Mouse (Mus musculus): ENCODE measurements around the gene Mettl7a3. TPM values are rescaled to one million over a fixed set of nuclear protein-coding genes. Genes with fewer than 3 reads are reported as not detected.
"Not testable (repeated sequence)": the region's sequence is repeated elsewhere in the genome, so short reads cannot be mapped to it uniquely, and the experiment has no call there.

Gene Mettl7a3
- polyA plus RNA-seq, 1 experiment from 2014 or later = not detected

DNA sequence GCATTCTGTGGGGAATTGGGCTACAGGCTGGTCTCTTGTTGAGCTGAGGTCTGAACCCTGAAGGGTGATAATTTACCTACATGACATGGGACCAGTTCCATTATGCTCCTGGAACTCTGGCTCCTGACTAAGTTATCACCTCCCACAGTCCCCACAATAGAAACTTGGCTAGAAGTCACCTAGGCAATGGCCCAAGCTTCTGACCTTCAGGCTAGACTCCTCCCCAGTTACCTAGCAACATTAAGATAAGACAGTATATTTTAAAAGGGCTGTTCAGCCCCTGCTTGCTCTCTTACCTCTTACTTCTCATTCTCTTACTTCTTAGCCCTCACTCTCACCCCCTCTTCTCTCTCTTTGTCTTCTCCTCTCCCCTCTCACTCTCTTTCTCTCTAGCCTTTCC, 10.8 kb downstream of the Mettl7a3 start:
- Histone ChIP-seq H3K9me3 (ENCODE audit: control insufficient read depth, low read length) (no peaks in the 10 kb centered on the region), H3K36me3 (ENCODE audit: control insufficient read depth, insufficient read depth, low read length) (no peaks in the 10 kb centered on the region), H3K9ac (ENCODE audit: low read depth, low read length) (no peak overlapping the region), H3K4me1 (ENCODE audit: control insufficient read depth, insufficient read depth, low read length) (no peaks in the 10 kb centered on the region), H3K4me3 (ENCODE audit: low read length) (no peak overlapping the region), H3K27me3 (ENCODE audit: control insufficient read depth, insufficient read depth, low read length) (no peaks in the 10 kb centered on the region), H3K27ac (ENCODE audit: low read depth, low read length) (no peak overlapping the region), H3K4me2 (replicated peaks; ENCODE audit: low read depth, low read length) (no peak overlapping the region)
- ATAC-seq (ENCODE audit: low FRiP score, low TSS enrichment) = no peak

GRCm38 (mm10) chr15:100346761-100347160, 12.0 kb downstream of the Mettl7a3 start:
- ATAC-seq (ENCODE audit: low FRiP score, low TSS enrichment) = no peak
- Histone ChIP-seq H3K4me2 (replicated peaks; ENCODE audit: low read depth, low read length) (no peak overlapping the region), H3K9ac (ENCODE audit: low read depth, low read length) (no peak overlapping the region), H3K27me3 (ENCODE audit: control insufficient read depth, insufficient read depth, low read length) (no peaks in the 10 kb centered on the region), H3K4me1 (ENCODE audit: control insufficient read depth, insufficient read depth, low read length) (no peaks in the 10 kb centered on the region), H3K4me3 (ENCODE audit: low read length) (no peak overlapping the region), H3K36me3 (ENCODE audit: control insufficient read depth, insufficient read depth, low read length) (no peaks in the 10 kb centered on the region), H3K9me3 (ENCODE audit: control insufficient read depth, low read length) (no peaks in the 10 kb centered on the region), H3K27ac (ENCODE audit: low read depth, low read length) (no peak overlapping the region; the same call in 1 of the 2 replicates)
- 80% methylated on average over 14 of the region's 14 CpGs for WGBS

DNA sequence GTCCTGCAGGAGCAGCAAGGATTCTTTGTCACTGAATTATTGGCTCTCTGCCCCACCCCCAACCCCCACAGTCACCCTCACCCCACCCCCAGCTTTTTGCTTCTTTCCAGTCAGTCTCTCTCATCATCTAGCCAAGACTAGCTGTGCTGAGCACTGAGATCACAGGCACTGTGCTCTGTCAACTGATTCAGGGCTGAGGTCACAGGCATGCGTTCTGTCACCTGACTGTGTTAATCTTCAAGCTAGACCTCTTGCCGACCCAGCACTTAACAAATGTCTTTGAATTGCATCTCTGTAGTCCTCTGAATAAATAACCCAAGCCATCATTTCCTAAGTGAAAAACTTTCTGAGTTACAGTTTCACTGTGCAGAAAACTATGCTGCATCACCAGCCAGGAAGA, 14.8 kb downstream of the Mettl7a3 start:
- no peaks in the 10 kb centered on the region for H3K4me1 ChIP-seq (ENCODE audit: control insufficient read depth, insufficient read depth, low read length)
- peak; percentile 60; the same call in 1 of the 2 replicates for ATAC-seq (ENCODE audit: low FRiP score, low TSS enrichment)
- H3K9me3 ChIP-seq (ENCODE audit: control insufficient read depth, low read length) = no peaks in the 10 kb centered on the region
- no peak overlapping the region; the same call in 1 of the 2 replicates for H3K27ac ChIP-seq (ENCODE audit: low read depth, low read length)
- no peak overlapping the region for H3K9ac ChIP-seq (ENCODE audit: low read depth, low read length)
- H3K4me2 ChIP-seq (replicated peaks; ENCODE audit: low read depth, low read length) = no peak overlapping the region
- H3K36me3 ChIP-seq (ENCODE audit: control insufficient read depth, insufficient read depth, low read length) = no peaks in the 10 kb centered on the region
- WGBS = 18% methylated on average over 2 of the region's 2 CpGs
- no peaks in the 10 kb centered on the region for H3K27me3 ChIP-seq (ENCODE audit: control insufficient read depth, insufficient read depth, low read length)
- no peak overlapping the region for H3K4me3 ChIP-seq (ENCODE audit: low read length)

DNA sequence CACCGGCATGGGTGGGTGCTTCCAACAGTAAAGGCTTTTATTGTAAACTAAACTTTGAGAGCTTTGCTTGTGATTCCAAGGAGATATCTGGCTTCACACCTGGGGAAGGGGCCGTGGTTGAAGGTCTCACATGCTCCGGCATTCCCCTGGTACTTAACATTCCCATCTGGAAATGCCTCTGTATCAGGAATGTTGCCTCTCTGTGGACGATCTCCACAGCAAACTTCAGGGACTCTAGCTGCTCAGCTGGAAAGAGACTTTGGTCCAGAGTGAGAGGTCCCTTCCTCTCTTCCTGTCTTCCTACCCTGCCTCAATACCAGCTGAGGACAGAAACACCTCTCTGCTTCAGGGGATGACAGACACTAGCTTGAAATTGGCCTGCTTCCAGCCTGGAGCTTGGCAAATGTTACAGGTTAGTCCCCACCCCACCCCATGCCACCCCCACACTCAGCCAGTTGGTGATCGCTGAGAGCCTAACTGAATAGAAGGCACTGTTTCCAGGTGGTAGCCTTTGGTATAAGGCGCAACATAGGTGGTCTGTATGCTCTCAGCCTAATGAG, 16.9 kb downstream of the Mettl7a3 start:
- no peaks in the 10 kb centered on the region for H3K9me3 ChIP-seq (ENCODE audit: control insufficient read depth, low read length)
- no peak overlapping the region for H3K27ac ChIP-seq (ENCODE audit: low read depth, low read length)
- no peak overlapping the region for H3K4me2 ChIP-seq (replicated peaks; ENCODE audit: low read depth, low read length)
- no peak overlapping the region for H3K9ac ChIP-seq (ENCODE audit: low read depth, low read length)
- WGBS = 83% methylated on average over 6 of the region's 6 CpGs
- no peak for ATAC-seq (ENCODE audit: low FRiP score, low TSS enrichment)
- H3K36me3 ChIP-seq (ENCODE audit: control insufficient read depth, insufficient read depth, low read length) = no peaks in the 10 kb centered on the region
- no peak overlapping the region for H3K4me3 ChIP-seq (ENCODE audit: low read length)
- H3K27me3 ChIP-seq (ENCODE audit: control insufficient read depth, insufficient read depth, low read length) = no peaks in the 10 kb centered on the region
- no peaks in the 10 kb centered on the region for H3K4me1 ChIP-seq (ENCODE audit: control insufficient read depth, insufficient read depth, low read length)

GRCm38 (mm10) chr15:100352711-100353250, 18.1 kb downstream of the Mettl7a3 start, which contains the start of the genes Methig1 and Mettl7a2:
TSS of gene Methig1 (plus strand) at chr15:100353149.
TSS of gene Mettl7a2 (plus strand) at chr15:100353200.
- no peak for ATAC-seq (ENCODE audit: low FRiP score, low TSS enrichment)
- Histone ChIP-seq H3K9ac (ENCODE audit: low read depth, low read length) (no peak within 1 kb of the TSS), H3K36me3 (ENCODE audit: control insufficient read depth, insufficient read depth, low read length) (no peaks in the 10 kb centered on the region), H3K27me3 (ENCODE audit: control insufficient read depth, insufficient read depth, low read length) (no peaks in the 10 kb centered on the region), H3K4me1 (ENCODE audit: control insufficient read depth, insufficient read depth, low read length) (no peaks in the 10 kb centered on the region), H3K27ac (ENCODE audit: low read depth, low read length) (no peak within 1 kb of the TSS), H3K4me3 (ENCODE audit: low read length) (no peak within 1 kb of the TSS), H3K4me2 (replicated peaks; ENCODE audit: low read depth, low read length) (no peak within 1 kb of the TSS), H3K9me3 (ENCODE audit: control insufficient read depth, low read length) (no peaks in the 10 kb centered on the region)
- 86% methylated on average over 10 of the region's 10 CpGs for WGBS

- 91% methylated on average over 8 of the region's 22 CpGs for WGBS
- not testable (repeated sequence) for H3K4me3 ChIP-seq (ENCODE audit: low read length)
Measured at GRCm38 (mm10) chr15:100353399-100353798, 18.7 kb downstream of the Mettl7a3 start.

GRCm38 (mm10) chr15:100355876-100356275, 21.1 kb downstream of the Mettl7a3 start:
- ATAC-seq (ENCODE audit: low FRiP score, low TSS enrichment) = no peak
- Histone ChIP-seq H3K9me3 (ENCODE audit: control insufficient read depth, low read length) (no peaks in the 10 kb centered on the region), H3K36me3 (ENCODE audit: control insufficient read depth, insufficient read depth, low read length) (no peaks in the 10 kb centered on the region), H3K9ac (ENCODE audit: low read depth, low read length) (no peak overlapping the region), H3K4me2 (replicated peaks; ENCODE audit: low read depth, low read length) (no peak overlapping the region), H3K27ac (ENCODE audit: low read depth, low read length) (no peak overlapping the region), H3K4me1 (ENCODE audit: control insufficient read depth, insufficient read depth, low read length) (no peaks in the 10 kb centered on the region), H3K4me3 (ENCODE audit: low read length) (no peak overlapping the region), H3K27me3 (ENCODE audit: control insufficient read depth, insufficient read depth, low read length) (no peaks in the 10 kb centered on the region)
- 55% methylated on average over 5 of the region's 5 CpGs for WGBS

More at GRCm38 (mm10) chr15:100353399-100353798, 18.7 kb downstream of the Mettl7a3 start:
- H3K9me3 ChIP-seq (ENCODE audit: control insufficient read depth, low read length); H3K36me3 ChIP-seq (ENCODE audit: control insufficient read depth, insufficient read depth, low read length); H3K27me3 ChIP-seq (ENCODE audit: control insufficient read depth, insufficient read depth, low read length); H3K4me1 ChIP-seq (ENCODE audit: control insufficient read depth, insufficient read depth, low read length); H3K27ac ChIP-seq (ENCODE audit: low read depth, low read length); H3K4me2 ChIP-seq (replicated peaks; ENCODE audit: low read depth, low read length); ATAC-seq (ENCODE audit: low FRiP score, low TSS enrichment); H3K9ac ChIP-seq (ENCODE audit: low read depth, low read length): not testable (repeated sequence)

GRCm38 (mm10) chr15:100364242-100364641, 29.5 kb downstream of the Mettl7a3 start, which contains the start of gene Higd1c:
TSS of gene Higd1c (plus strand) at chr15:100364542.
- no peak within 1 kb of the TSS for H3K9ac ChIP-seq (ENCODE audit: low read depth, low read length)
- H3K4me1 ChIP-seq (ENCODE audit: control insufficient read depth, insufficient read depth, low read length) = no peaks in the 10 kb centered on the region
- no peaks in the 10 kb centered on the region for H3K36me3 ChIP-seq (ENCODE audit: control insufficient read depth, insufficient read depth, low read length)
- WGBS = 59% methylated on average over 7 of the region's 7 CpGs
- H3K4me3 ChIP-seq (ENCODE audit: low read length) = no peak within 1 kb of the TSS
- no peaks in the 10 kb centered on the region for H3K27me3 ChIP-seq (ENCODE audit: control insufficient read depth, insufficient read depth, low read length)
- H3K27ac ChIP-seq (ENCODE audit: low read depth, low read length) = no peak within 1 kb of the TSS
- H3K4me2 ChIP-seq (replicated peaks; ENCODE audit: low read depth, low read length) = no peak within 1 kb of the TSS
- no peaks in the 10 kb centered on the region for H3K9me3 ChIP-seq (ENCODE audit: control insufficient read depth, low read length)
- ATAC-seq (ENCODE audit: low FRiP score, low TSS enrichment) = no peak

- WGBS = 23% methylated on average over 8 of the region's 9 CpGs
- not testable (repeated sequence) for H3K9me3 ChIP-seq (ENCODE audit: control insufficient read depth, low read length); H3K4me1 ChIP-seq (ENCODE audit: control insufficient read depth, insufficient read depth, low read length); H3K4me3 ChIP-seq (ENCODE audit: low read length); H3K4me2 ChIP-seq (replicated peaks; ENCODE audit: low read depth, low read length); H3K27me3 ChIP-seq (ENCODE audit: control insufficient read depth, insufficient read depth, low read length); H3K9ac ChIP-seq (ENCODE audit: low read depth, low read length); H3K36me3 ChIP-seq (ENCODE audit: control insufficient read depth, insufficient read depth, low read length)
- peak overlapping the region; percentile 42; the same call in 1 of the 2 replicates for H3K27ac ChIP-seq (ENCODE audit: low read depth, low read length)
- ATAC-seq (ENCODE audit: low FRiP score, low TSS enrichment) = peak; percentile 78; the same call in 1 of the 2 replicates
Measured at GRCm38 (mm10) chr15:100365967-100366366, 31.2 kb downstream of the Mettl7a3 start.
